ENCODE assay signal across 29 mouse cellular contexts in genomic region chr5:24798639-24799038, GRCm38 (mm10). TPM values are rescaled to one million over a fixed set of nuclear protein-coding genes. Genes with fewer than 3 reads are reported as not detected.
DNase-seq lines count a peak whose midpoint lies in the region; ATAC-seq and TF ChIP-seq lines count a peak whose summit lies in the region.
"Had no signal": no experiment of that assay in that cellular context is flagged by ENCODE, and none has a peak within 500 bp of the region (broad histone marks: within the 10 kb centered on the region; RNA-seq: fewer than 3 reads in every experiment).

No protein-coding gene starts in this region.

- WGBS in heart, postnatal 0 days = 16% methylated on average over 10 of the region's 10 CpGs
- 74% methylated on average over 10 of the region's 10 CpGs for WGBS in olfactory bulb, adult 2 months

- intact Hi-C loops in heart, postnatal 36 days (cut with DNase I) = no loop called here

- H3K4me2 ChIP-seq in heart, postnatal 0 days (ENCODE audit: low read depth, low read length) = no peak overlapping the region
- H3K4me2 ChIP-seq: hindbrain, embryonic 15.5 days; limb, embryonic 12.5 days; liver, embryonic 13.5 days; lung, embryonic 15.5 days had no signal

- H3K27ac ChIP-seq in heart, postnatal 0 days (ENCODE audit: low read depth) = no peak overlapping the region
- H3K27ac ChIP-seq in olfactory bulb, adult 2 months (ENCODE audit: insufficient read depth, low read depth, low read length) = no peak overlapping the region
- H3K27ac ChIP-seq: hindbrain, embryonic 15.5 days; layer of hippocampus, adult 2 months; limb, embryonic 12.5 days; liver, embryonic 13.5 days; lung, embryonic 15.5 days had no signal

- H3K27me3 ChIP-seq in heart, postnatal 0 days (ENCODE audit: control insufficient read depth, insufficient read depth, low read length) = no peaks in the 10 kb centered on the region
- H3K27me3 ChIP-seq: hindbrain, embryonic 15.5 days; limb, embryonic 12.5 days; liver, embryonic 13.5 days; lung, embryonic 15.5 days had no signal

- H3K9ac ChIP-seq in heart, postnatal 0 days (replicated peaks; ENCODE audit: low read depth, low read length) = no peak overlapping the region
- H3K9ac ChIP-seq: forebrain, postnatal 0 days; hindbrain, embryonic 15.5 days; limb, embryonic 12.5 days; liver, embryonic 13.5 days; lung, embryonic 15.5 days had no signal

- no peak for TF ChIP-seq EP300 in heart, postnatal 0 days (IDR thresholded peaks at IDR 0.05; ENCODE audit: low read depth)

- peak; percentile 58 for ATAC-seq in heart, postnatal 0 days (ENCODE audit: insufficient read depth, low read depth)
- ATAC-seq: activated CD4-positive, CD25-positive, alpha-beta regulatory T cell, adult 4 months; forebrain, postnatal 0 days had no signal

- no peaks in the 10 kb centered on the region for H3K4me1 ChIP-seq in heart, postnatal 0 days (ENCODE audit: control insufficient read depth, insufficient read depth)
- no peaks in the 10 kb centered on the region for H3K4me1 ChIP-seq in olfactory bulb, adult 2 months (ENCODE audit: control insufficient read depth, insufficient read depth, low read length)
- H3K4me1 ChIP-seq: hindbrain, embryonic 15.5 days; lung, embryonic 15.5 days had no signal

- no peak for TF ChIP-seq POLR2A in olfactory bulb, adult 2 months (IDR thresholded peaks at IDR 0.05; ENCODE audit: insufficient read depth, low read depth, low read length)

- H3K4me3 ChIP-seq in heart, postnatal 0 days (ENCODE audit: low read depth, low read length) = no peak overlapping the region
- no peak overlapping the region for H3K4me3 ChIP-seq in olfactory bulb, adult 2 months (ENCODE audit: insufficient read depth, low read depth, low read length)
- H3K4me3 ChIP-seq: hindbrain, embryonic 15.5 days; layer of hippocampus, adult 2 months; limb, embryonic 12.5 days; liver, embryonic 13.5 days; lung, embryonic 15.5 days; megakaryocyte, embryonic 14.5 days had no signal

- H3K9me3 ChIP-seq in heart, postnatal 0 days (replicated peaks; ENCODE audit: control insufficient read depth, low read length) = no peaks in the 10 kb centered on the region
- H3K9me3 ChIP-seq: hindbrain, embryonic 15.5 days; limb, embryonic 12.5 days; liver, embryonic 13.5 days; lung, embryonic 15.5 days had no signal

- no peak for TF ChIP-seq CTCF in heart, postnatal 0 days (IDR thresholded peaks at IDR 0.05; ENCODE audit: low read depth)
- TF ChIP-seq CTCF in olfactory bulb, adult 2 months (IDR thresholded peaks at IDR 0.05; ENCODE audit: insufficient read depth, low read depth, low read length) = 0 out of 2 replicates have a peak, but pooled peaks have one; percentile 4

- peaks cover 19% of the 10 kb centered on the region for H3K36me3 ChIP-seq in heart, postnatal 0 days (replicated peaks; ENCODE audit: control insufficient read depth, insufficient read depth, low read length)

- peak; percentile 55 to 77 for DNase-seq in adrenal gland, adult (ENCODE audit: inconsistent age in 2 of 2, low spot score in 1 of 2)
- no peak for DNase-seq in adrenal gland, postnatal 4 days (ENCODE audit: low spot score in 2 of 2)
- peak; percentile 18 for DNase-seq in heart, postnatal 0 days (ENCODE audit: low spot score)
- no peak for DNase-seq in heart, postnatal 36 days
- DNase-seq in adrenal gland, adult 8-10 months = peak; percentile 39
- DNase-seq in retina, embryonic 14.5 days (ENCODE audit: low spot score) = no peak
- DNase-seq in urinary bladder, postnatal 10 days (ENCODE audit: low spot score) = no peak
- DNase-seq: cerebellum, adult 8-10 months; gastrocnemius, postnatal 25 days; kidney, adult 9 months; kidney, postnatal 14 days; layer of hippocampus, postnatal 36 days; liver, embryonic 13.5 days; lung, postnatal 36 days; midbrain, embryonic 14.5 days; thymus, adult 2 months had no signal

RNA-seq across cellular contexts. Expression of gene Crygn, which starts 40.8 kb away (rescaled TPM):
- 1 to 10 TPM; 6.0 to 6.2 TPM for total RNA-seq in adrenal gland, postnatal 4 days (2021)
- not detected in 2 replicates for total RNA-seq in heart, postnatal 0 days (2014; rRNA removed; ENCODE audit: low replicate concordance)
- 3.5 and 3.9 TPM in 2 replicates for polyA plus RNA-seq in heart, postnatal 0 days (2015; fragmentation: Nextera tagmentation; extraction: Ambion mirVana)
- not detected for total RNA-seq in heart, postnatal 36 days (2021)
- total RNA-seq in adrenal gland, adult 8-10 months (2022) = 1 to 10 TPM in 1 of 4 experiments, not detected in 3; 5.3 TPM
- polyA plus RNA-seq in olfactory bulb, adult 2 months (2012; ENCODE audit: insufficient read depth, insufficient read length, low replicate concordance, missing spikeins) = not detected in 2 replicates
- total RNA-seq: gastrocnemius, postnatal 25 days; heart, adult 8-10 months; heart, postnatal 25 days; layer of hippocampus, adult 2 months; left cerebral cortex, postnatal 10 days had no signal
- polyA plus RNA-seq: brain, embryonic 14.5 days; limb, embryonic 12.5 days; neural tube, embryonic 11.5 days had no signal

RNA-seq across cellular contexts. Expression of gene Rheb, which starts 43.8 kb away (rescaled TPM):
- total RNA-seq in adrenal gland, postnatal 4 days (2021) = 10 to 100 TPM; 78.2 to 79.1 TPM
- 83.6 and 101 TPM in 2 replicates for total RNA-seq in heart, postnatal 0 days (2014; rRNA removed; ENCODE audit: low replicate concordance)
- 250 and 253 TPM in 2 replicates for polyA plus RNA-seq in heart, postnatal 0 days (2015; fragmentation: Nextera tagmentation; extraction: Ambion mirVana)
- total RNA-seq in heart, postnatal 36 days (2021) = 10 to 100 TPM; 75.8 to 85.5 TPM
- total RNA-seq in adrenal gland, adult 8-10 months (2022) = 10 to 100 TPM; 72.1 to 80.4 (median 78.2) TPM
- not detected in 2 replicates for polyA plus RNA-seq in olfactory bulb, adult 2 months (2012; ENCODE audit: insufficient read depth, insufficient read length, low replicate concordance, missing spikeins)

Comparison
In these comparisons a context has a peak if more than half of its experiments do, and no peak if none do; other contexts are left out.
1. DNase-seq: peak in adrenal gland, adult (2 of 2), heart, postnatal 0 days (single experiment) and adrenal gland, adult 8-10 months (single experiment); none in adrenal gland, postnatal 4 days (0 of 2), heart, postnatal 36 days (0 of 2), retina, embryonic 14.5 days (single experiment) and urinary bladder, postnatal 10 days (single experiment).